Mouse (Mus musculus): ENCODE results near the gene Snw1.
"Not testable (repeated sequence)": the region's sequence is repeated elsewhere in the genome, so short reads cannot be mapped to it uniquely, and the experiment has no call there.

Snw1 gene

DNA sequence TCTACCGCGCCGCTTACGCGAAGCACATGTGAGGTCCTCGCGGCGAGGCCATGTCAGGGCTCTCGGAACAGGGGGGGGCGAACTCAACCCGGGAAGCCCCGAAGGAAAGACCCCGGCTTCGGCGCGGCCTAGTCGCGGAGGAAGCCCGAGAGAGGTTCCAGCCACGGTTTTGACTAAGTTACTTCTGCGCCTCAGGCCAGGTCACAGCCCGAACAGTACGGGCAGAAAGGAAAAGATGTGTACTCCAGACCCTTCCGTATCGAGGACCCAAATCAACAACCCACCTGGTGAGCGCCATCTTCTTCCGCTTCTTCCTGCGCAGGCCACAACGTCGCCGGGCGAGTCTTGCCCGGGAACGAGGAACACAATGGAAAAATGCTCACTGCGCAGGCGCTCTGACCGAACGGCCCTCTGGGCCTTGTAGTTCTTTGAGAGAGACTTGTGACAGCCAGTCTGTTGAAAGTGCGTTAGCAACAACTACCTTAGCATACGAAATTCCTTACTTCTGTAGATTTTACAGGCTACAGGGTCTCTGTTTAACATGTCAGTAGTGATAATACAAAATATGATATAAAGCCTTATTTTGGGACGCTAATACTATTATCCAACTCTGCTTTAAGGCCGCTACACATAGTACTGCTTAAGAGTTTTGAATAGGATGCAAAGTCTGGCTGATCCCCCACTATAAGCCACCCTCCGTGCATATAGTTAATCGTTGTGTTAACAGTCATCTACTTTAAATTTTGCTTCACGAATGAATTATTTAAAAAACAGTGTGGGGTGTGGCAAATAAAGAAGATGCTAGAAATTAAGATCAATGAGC, at the start of gene Snw1:
TSS of gene Snw1 (minus strand) at position 311 of the 823 bp plus-strand sequence.
- DNase-seq, result peak; percentile 93

DNA sequence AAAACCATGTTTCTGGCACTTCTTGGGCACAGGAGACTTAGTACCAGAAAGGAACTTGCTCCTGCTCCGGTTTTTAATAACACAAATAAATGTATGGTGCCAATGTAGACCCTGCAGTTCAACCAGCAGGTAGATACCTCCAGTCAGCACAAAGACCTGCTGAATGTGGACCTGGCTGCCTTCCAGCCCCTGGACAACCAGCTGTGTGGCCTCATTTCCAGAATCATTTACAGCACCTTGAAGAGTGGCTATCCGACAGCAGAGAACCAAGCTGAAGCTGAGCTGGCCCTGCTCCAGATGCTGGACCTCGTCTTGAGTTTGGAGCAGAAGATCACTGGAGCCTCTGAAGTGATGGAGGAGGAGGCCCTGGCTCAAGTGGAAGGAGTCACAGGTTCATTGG, 47.5 kb upstream of the Snw1 start:
- DNase-seq, result peak; percentile 7

DNA sequence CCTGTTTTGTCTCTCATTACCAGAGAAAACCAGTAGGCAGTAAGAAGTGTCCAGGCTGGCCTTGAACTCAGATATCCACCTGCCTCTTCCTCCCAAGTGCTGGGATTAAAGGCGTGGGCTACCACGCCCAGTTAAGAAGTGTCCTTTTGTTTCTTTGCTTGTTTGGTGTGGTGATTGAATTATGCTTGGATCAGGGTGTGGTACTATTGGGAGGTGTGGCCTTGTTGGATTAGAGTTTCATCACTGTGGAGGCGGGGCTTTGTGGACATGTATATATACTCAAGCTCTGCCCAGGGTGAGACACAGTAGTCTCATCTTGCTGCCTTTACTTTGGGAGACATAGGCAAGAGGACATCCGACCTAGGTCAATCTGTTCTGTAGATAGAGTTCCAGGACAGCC, 41.9 kb upstream of the Snw1 start, which contains the start of gene Gm8300:
TSS of gene Gm8300 (plus strand) at position 301 of the 400 bp plus-strand sequence.
- not testable (repeated sequence) for DNase-seq

DNA sequence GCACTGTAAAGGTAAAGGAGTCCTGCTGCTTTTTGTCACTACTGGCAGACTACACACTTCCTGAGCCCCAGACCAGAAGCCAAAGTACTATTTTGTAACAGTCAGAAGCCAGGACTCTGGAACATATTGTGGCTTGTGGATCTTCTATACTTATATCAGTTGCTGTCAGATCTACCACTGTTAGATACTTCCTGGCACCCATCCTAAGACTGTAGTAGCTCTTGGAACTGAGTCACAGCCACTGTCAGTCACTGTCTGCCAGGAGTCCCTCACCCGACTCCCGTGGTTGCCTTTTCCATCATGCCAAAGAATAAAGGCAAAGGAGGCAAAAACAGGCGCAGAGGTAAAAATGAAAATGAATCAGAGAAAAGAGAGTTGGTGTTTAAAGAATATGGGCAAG, 22.3 kb upstream of the Snw1 start, which contains the start of gene Gm5788:
TSS of gene Gm5788 (plus strand) at position 301 of the 400 bp plus-strand sequence.
- not testable (repeated sequence) for DNase-seq

DNA sequence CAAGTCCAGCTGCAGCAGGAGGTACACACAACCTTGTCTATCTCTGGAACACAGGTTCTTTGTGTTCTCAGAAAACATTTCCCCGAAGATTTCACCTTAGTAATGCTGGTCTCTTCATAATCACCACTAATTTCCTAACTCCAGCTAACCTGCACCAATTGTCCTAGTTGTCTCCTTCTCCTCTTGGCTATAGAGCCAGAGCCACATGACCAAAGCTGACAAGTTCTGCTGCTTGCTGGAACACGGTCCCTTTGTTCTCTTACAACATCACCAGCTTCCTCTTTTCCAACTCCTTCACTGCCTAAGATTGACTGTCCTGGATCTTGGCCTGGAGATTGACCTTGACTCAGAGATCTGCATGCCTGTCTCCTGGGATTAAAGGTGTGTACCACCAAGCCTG, 16.6 kb upstream of the Snw1 start:
- DNase-seq, result not testable (repeated sequence)

DNA sequence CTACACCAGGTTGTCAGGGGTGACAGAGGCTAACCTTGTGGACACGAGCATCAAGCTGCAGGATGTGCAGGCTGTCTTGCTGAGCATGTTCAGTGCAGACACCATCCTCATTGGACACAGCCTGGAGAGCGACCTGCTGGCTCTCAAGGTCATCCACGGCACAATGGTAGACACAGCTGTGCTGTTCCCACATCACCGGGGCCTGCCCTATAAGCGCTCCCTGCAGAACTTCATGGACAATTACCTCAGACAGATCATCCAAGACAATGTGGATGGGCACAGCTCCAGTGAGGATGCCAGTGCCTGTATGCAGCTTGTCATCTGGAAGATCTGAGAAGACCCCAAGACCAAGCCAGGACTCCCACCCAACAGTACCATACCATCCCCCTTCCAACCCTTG, 10.4 kb upstream of the Snw1 start:
- not testable (repeated sequence) for DNase-seq

DNA sequence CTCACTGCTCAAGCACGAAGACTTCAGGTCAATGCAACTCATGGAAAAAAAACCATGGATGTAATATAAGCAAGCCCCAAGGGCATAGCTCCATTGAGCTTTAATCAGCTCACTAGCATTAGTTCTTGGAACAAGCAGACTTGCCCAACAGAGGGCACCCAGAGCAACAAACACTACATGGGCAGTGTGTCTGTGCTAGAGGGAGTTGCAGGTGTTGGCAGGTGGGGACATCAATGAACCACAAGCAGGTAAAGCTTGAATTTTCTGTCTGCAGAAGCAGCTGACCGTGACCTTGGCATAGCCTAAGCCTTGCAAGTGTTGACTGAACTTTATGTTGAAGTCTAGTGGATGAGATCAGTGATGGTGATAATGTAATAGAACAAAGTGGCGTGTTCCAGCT, 2.7 kb upstream of the Snw1 start:
- no peak for DNase-seq

DNA sequence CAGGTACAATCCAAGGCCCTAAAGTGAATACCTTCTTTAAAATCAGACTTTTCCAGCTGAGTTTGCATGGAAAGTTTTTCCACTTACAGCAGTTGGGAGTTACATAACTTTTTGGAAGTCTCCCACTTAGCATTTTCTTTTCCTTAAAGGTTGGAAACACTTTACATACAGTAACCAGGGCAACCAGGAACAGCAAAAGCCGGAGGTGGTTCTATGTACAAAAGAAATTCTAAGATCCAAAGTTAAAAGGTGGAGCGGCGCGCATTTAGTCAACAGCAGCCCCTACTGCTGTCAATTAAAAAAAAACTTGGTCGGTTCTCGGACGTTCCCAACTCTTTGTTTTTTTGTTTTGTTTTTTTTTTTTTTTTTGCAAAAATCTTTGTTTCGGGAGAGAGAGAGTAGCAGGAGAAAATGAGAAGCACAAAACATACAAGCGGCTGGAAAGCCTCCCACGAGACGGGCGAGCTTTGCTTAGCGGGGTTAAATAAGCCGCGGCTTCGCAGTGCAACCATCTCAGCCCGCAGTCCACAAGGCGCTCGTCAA, 582 bp downstream of the Snw1 start:
- no peak for DNase-seq

DNA sequence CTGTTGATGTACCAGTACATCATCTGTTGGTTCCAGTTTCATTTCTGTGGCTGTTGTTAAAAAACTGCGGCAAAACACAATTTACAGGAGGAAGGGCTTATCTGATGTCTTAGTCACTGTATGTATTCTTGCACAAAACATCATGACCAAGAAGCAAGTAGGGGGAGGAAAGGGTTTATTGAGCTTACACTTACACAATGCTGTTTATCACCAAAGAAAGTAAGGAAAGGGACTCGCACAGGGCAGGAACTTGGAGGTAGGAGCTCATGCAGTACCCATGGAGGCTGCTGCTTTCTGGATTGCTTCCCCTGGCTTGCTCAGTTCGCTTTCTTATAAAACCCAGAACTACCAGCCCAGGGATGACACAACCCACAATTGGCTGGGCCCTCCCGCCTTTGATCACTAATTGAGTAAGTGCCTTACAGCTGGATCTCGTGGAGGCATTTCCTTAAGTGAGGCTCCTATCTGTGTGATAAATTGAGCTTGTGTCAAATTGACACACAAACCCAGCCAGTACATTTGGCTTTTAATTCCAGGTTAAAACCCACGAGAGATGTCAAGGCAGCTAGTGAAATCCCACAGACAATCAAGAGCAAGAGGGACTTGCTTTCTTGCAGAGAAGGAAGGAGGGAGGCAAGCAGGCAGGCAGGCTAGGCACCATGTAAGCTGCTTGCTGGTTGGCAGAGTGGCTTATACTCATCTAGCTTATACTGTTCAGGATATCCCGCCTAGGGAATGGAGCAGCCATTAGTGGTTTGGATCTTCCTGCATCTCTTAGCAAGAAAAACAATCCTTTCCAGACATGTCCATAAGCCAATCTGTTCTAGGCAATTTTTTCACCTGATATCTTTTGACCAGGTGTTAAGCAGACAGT, 1.6 kb downstream of the Snw1 start:
- DNase-seq, result no peak

DNA sequence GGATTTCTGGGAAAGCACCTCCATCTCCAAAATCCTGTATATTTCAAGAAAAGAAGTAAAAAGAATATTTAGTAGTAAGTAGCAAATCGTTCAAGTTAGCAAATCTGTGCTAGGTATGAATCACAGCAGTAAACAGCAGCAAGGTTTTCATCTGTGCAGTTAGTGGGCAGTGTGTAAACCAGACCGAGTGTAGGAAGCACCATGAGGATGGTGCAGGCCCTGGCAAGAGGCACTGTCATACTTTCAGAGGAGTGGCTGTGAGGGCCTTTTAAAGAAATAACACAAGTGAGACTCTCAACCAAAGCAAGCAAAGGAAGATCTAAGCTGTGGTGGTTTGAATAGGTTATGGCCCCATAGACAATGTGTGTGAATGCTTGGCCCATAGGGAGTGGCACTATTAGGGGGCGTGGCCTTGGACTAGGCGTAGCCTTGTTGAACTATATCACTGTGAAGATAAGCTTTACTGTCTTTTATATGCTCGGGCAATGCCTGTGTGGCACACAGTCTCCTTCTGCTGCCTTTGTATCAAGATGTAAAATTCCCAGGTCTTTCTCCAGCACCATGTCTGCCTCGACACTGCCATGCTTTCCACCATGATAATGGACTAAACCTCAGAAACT, 7.3 kb downstream of the Snw1 start:
- no peak for DNase-seq

DNA sequence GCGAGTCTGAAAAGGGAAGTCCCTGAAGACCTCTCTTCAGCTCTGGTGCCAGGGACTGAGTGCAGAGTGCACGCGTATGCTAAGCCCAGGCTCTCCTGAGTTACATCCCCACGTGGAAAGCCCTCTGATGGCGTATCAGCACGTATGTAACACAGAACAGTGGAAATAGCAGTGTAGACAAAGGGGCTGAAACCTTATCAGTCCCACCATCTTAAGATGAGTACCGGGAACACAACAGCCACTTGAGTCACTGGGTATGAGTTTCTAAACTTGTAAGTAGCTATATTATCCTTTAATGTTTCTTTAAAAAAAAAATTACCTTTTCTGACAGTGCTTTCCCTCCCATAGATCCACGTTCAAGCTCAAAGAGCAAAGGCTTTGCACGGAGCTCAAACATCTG, 22.6 kb downstream of the Snw1 start:
- DNase-seq, result no peak

DNA sequence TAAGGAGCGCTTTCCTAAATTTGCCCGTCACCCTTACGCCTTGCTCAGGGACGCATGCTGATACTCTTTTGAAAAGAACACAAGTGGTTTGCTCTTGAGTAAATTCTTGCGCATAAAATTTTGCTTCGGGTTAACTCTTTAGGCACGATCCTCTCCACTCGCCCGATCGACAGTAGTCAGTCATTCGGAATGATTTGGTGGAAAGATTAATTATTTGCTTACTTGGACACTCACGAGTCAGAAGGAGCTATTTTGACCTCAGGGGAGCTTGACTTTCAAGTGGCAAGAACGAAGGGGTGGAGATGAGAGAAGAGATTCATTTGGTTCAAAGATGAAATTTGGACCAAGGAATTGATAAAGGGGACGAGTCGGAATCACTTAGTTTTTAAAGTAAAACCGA, 27.9 kb downstream of the Snw1 start:
- DNase-seq, result peak; percentile 7

DNA sequence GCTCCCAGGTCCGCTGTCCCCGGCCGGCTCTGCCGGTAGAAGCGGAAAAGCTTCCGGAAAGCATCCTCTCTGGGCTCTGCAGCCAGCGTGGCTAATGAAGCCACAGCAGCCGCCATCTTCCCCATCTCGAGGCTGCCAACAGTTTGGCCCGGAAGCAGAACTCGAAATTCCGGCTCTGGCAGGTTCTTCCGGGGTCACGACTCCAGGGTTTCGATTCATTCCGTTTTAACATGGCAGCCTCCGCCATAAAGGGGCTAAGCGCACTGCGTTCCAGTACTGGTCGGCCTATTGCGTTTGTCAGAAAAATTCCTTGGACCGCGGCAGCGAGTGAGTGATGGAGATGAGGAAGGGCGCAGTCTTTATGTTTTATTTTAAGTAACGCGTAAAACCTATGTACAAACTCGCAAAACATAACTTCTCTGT, 28.4 kb downstream of the Snw1 start, which contains the start of the genes Slirp and Alkbh1:
TSS of gene Slirp (plus strand) at position 197 of the 423 bp plus-strand sequence.
TSS of gene Alkbh1 (minus strand) at position 318 of the 423 bp plus-strand sequence.
- peak; percentile 91 for DNase-seq

DNA sequence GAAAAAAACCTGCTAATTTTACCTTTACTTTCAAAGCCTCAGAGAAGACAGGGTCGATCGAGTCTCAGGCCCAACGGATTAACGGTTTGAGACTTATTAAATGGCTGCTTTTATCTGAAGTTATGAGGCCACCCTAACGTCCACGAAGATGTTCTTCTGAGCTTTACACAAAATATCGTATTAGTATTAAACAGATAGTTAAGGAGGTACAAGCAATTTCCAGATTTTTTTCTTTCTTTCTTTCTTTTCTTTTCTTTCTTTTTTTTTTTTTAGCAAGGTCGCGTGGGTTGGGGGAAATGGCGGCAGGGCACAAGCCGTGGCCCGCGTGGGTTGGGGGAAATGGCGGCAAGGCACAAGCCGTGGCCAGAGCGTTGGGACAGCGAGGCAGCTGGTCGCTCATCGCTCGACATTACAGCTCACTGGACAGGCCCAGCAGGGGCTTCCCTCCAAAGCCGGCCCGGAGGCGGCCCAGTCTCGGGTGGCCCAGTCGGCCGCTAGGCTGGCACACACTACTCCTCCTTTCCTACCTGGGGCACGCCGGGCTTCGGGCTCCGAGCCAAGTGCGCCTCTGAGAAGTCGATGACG, 28.9 kb downstream of the Snw1 start:
- DNase-seq, result no peak

DNA sequence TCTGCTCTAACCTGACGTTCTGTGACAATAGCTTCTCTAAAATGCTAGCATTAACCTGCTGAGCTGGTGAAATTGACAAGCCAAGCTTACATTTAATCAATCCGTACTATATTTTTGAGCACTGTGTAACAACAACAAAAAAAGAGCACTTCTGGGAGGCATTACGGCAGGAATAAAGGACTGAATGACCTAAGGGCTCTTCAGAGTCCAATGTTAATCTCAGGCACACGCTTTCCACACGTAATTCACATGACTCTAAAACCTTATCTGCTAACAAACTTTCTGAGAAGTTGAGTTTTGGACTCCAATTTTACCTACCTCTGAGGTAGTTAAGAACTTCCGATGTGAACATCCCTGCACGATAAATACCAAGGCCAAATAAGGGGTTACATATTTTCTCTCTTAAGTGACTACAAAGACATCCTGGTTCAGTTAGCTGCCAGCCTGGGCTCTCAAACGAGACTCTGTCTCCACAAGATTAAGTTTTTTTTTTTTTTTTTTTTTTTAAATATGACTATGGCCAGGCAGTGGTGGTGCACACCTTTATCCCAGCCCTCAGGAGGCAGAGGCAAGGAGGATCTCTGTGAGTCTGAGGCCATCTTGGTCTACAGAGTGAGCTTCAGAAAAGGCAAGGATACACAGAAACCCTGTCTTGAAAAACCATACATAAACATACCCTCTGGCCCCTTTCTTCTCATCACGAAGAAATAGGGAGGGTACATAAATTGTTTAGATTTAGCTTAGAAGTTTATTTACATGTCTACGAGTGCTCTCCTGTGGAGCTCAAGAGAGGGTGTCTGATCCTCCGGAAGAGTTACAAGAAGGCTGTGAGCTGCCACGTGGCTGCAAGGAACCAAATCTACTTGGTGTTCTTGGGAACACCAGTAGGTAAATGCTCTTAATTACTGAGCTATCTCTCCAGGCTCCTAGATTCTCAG, 29.6 kb downstream of the Snw1 start:
- no peak for DNase-seq

DNA sequence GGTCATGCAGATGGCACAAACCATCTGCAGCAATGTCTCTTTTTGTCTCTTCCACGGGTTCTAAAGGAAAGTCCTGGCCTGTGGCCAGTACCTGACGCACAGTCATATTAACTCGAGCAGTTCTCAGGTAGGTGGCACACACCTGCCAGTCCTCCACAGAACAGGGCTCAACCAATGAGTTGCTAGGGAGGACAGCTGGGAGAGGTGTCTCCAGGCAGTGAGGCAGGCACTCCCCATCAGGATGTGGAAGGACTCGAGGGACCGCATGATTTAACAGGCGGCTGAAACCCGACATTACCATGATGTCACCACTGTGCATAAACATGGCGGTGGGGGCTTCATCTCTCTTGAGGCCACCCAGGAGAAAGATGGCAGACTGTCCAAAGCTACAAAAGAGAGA, 43.2 kb downstream of the Snw1 start:
- DNase-seq, result no peak

DNA sequence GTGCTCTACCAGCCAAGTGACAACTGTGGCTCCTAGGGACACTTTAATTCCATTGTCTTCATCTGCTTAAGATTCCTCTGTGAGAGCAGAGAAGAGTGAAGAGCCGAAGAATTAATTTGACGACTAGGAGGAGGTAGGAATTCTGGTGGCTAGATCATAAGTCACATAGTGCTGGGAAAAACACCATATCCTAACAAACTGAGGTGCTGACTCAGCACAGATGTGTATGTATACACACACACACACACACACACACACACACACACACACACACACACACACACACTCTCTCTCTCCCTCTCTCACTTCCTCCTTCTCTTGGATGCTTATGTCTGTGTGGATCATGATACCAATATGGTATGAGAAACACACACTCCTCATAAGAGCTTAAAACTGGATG, 43.8 kb downstream of the Snw1 start:
- no peak for DNase-seq

DNA sequence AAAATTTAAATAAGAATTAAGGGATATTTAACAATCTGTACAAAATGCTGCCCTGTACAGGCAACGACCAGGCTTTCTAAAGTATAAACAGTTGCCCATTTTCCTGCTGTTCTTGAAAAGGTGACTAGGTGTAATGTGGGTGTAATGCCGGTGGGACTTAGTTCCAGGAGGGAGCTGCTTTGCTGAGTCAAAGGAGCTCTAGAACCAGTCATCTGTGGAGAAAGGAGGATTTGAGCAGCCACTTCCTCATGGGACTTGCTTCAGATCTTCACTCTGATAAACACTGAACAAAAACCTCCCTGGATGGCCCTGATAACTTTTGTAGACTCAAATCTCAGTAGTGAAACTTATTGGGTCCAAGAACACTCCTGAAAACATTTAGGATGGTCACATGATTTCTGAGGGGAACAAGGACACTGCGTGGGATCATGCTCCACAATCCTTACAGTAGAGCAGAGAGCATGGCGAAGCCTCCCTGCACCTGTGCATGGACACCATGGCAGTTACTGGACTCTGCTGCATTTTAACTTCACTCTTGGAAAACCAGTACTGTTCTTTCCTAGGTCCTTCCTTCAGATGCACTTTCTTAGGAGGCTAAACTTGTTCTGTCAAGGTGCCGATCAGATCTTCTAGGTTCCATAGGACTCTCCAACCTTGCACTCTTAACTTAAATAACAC, 45.6 kb downstream of the Snw1 start:
- DNase-seq, result no peak

DNA sequence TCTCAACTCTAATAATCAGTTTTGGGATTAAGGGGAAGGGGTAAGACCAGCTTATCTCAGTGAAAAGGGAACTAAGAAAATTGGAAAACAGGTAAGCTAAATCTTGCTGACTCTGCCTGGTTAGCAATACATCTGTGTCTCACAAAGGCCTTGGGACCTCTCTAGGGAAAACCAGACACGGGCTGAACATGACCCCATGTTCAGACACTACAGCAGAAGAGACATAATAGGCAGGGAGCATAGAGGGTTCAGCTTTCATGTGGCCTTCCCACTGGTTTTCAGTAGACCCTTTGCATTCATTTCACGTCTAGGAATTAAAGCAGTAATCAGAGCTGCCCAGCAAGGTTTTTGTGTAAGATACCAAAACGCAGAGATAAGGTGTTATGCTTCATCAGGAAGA, 47.6 kb downstream of the Snw1 start:
- no peak for DNase-seq

DNA sequence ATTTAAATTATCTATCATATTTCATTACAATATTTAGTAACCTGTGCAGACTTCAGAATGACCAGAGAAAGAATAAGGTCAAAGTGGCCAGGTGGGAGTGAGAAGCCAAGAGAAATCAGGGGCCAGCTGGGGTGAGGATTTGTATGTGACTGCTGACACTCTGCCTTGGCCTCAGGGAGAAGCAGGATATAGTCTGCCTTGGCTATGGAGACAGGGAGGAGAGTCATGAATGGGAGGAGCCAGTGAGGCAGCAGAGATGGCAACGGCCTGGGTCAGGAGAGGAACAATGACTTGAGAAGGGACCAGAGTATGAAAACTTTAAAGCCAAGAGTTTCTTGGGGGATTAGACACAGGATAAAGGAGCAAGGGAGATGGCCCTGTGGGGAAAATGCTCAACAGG, 48.4 kb downstream of the Snw1 start:
- DNase-seq, result no peak

Measured in kidney, adult 18-20 months (tissue).